In the genomic region with DNA sequence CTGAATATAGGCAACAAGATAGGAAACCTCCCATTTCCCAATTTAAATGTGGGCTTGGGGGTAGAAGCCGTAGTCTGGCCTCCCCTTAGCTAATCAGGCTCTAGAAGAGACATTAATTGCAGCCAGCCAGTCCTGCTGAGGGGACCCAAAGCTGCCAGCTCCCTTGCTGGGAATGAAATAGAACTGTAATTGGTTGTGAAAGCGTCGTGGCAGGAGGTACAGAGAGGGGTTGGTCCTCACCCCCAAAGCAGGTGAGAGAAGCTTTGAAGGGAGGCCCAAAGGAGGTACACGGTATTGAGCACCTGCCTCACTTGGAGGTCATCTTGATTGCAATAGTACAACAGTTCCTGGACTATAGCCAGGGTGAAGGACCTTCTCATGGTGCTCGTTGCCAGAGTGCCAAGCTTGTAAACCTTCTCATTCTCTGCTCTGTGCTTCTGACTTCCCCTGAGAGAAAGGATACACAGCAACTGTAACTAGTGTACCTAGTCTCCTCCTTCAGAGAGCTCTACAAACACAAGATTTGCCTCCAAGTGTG, we compare ENCODE assay signal across 13 mouse cellular contexts.
DNase-seq lines count a peak whose midpoint lies in the region; ATAC-seq and TF ChIP-seq lines count a peak whose summit lies in the region.
"Had no signal": no experiment of that assay in that cellular context is flagged by ENCODE, and none has a peak within 500 bp of the region (broad histone marks: within the 10 kb centered on the region; RNA-seq: fewer than 3 reads in every experiment).

No protein-coding gene starts in this region.

- peak overlapping the region; percentile 31; the same call in 1 of the 2 replicates for H3K4me3 ChIP-seq in G1E (ENCODE audit: low read depth, low read length)
- H3K4me3 ChIP-seq: limb, embryonic 13.5 days; midbrain, embryonic 12.5 days had no signal

- ATAC-seq in G1E (ENCODE audit: extremely low read depth, insufficient number of reproducible peaks, low FRiP score, poor library complexity, severe bottlenecking), result no peak
- ATAC-seq: liver, postnatal 0 days had no signal

- peak; percentile 12 to 14 for DNase-seq in heart, postnatal 10 days
- DNase-seq in heart, adult 18-20 months, result no peak
- no peak for DNase-seq in G1E (ENCODE audit: low spot score)
- DNase-seq in cerebellum, postnatal 14 days, result peak; percentile 69 to 76
- DNase-seq in lung, postnatal 10 days, result peak; percentile 27
- no peak for DNase-seq in layer of hippocampus, postnatal 25 days (ENCODE audit: extremely low spot score in 1 of 2, low spot score in 1 of 2)
- DNase-seq in c-Kit-positive CD71-positive TER-119-positive erythroid progenitor cells, embryonic 14.5 days (ENCODE audit: low spot score), result no peak
- DNase-seq: gastrocnemius, postnatal 25 days; kidney, adult 9 months; liver, postnatal 0 days; thymus, postnatal 36 days had no signal

- TF ChIP-seq CTCF in G1E (IDR thresholded peaks at IDR 0.05; ENCODE audit: low read depth, low read length), result no peak

- H3K9me3 ChIP-seq in G1E (replicated peaks), result peaks cover 3% of the 10 kb centered on the region; the same call in 1 of the 2 replicates
- H3K9me3 ChIP-seq: limb, embryonic 13.5 days; midbrain, embryonic 12.5 days had no signal

- no peaks in the 10 kb centered on the region for H3K36me3 ChIP-seq in G1E (replicated peaks)
- H3K36me3 ChIP-seq: limb, embryonic 13.5 days; midbrain, embryonic 12.5 days had no signal

- intact Hi-C loops in heart, postnatal 10 days (cut with DNase I), result no loop called here

- H3K27me3 ChIP-seq in G1E (ENCODE audit: insufficient read depth, low read length), result peaks cover 4% of the 10 kb centered on the region; the same call in 1 of the 2 replicates
- H3K27me3 ChIP-seq: limb, embryonic 13.5 days; midbrain, embryonic 12.5 days had no signal

- H3K4me1 ChIP-seq in G1E (ENCODE audit: insufficient read depth, low read depth, low read length), result no peaks in the 10 kb centered on the region; the same call in 1 of the 2 replicates
- H3K4me1 ChIP-seq: limb, embryonic 13.5 days; midbrain, embryonic 12.5 days had no signal

Comparison
In these comparisons a context has a peak if more than half of its experiments do, and no peak if none do; other contexts are left out.
1. DNase-seq: peak in heart, postnatal 10 days (2 of 2), cerebellum, postnatal 14 days (2 of 2) and lung, postnatal 10 days (single experiment); none in heart, adult 18-20 months (0 of 2), G1E (single experiment), layer of hippocampus, postnatal 25 days (0 of 2) and c-Kit-positive CD71-positive TER-119-positive erythroid progenitor cells, embryonic 14.5 days (single experiment).